Mouse (Mus musculus): ENCODE data around the gene 5031439G07Rik. TPM values are rescaled to one million over a fixed set of nuclear protein-coding genes. Genes with fewer than 3 reads are reported as not detected.

5031439G07Rik gene
- polyA plus RNA-seq, 1 experiment = not detected

GRCm38 (mm10) chr15:84948990-84949389 lies 39.4 kb downstream of the 5031439G07Rik start:
- Histone ChIP-seq H3K4me1 (ENCODE audit: control insufficient read depth, insufficient read depth, low read length) (peaks cover 47% of the 10 kb centered on the region), H3K4me3 (ENCODE audit: insufficient read depth, low read depth, low read length) (no peak overlapping the region), H3K27ac (ENCODE audit: insufficient read depth, low read depth, low read length) (no peak overlapping the region)
- 74% methylated on average over 14 of the region's 14 CpGs for WGBS
- TF ChIP-seq CTCF (IDR thresholded peaks at IDR 0.05; ENCODE audit: insufficient read depth, low read depth, low read length) (no peak), POLR2A (IDR thresholded peaks at IDR 0.05; ENCODE audit: insufficient read depth, low read depth, low read length) (no peak)

- WGBS = 76% methylated on average over 5 of the region's 5 CpGs
These were observed 44.0 kb downstream of the 5031439G07Rik start for GRCm38 (mm10) chr15:84944319-84944718.

GRCm38 (mm10) chr15:84942647-84943285 lies 45.6 kb downstream of the 5031439G07Rik start:
- Histone ChIP-seq H3K4me1 (ENCODE audit: control insufficient read depth, insufficient read depth, low read length) (peaks cover 22% of the 10 kb centered on the region), H3K27ac (ENCODE audit: insufficient read depth, low read depth, low read length) (peak overlapping the region; percentile 40; the same call in 1 of the 2 replicates), H3K4me3 (ENCODE audit: insufficient read depth, low read depth, low read length) (no peak overlapping the region)
- TF ChIP-seq POLR2A (IDR thresholded peaks at IDR 0.05; ENCODE audit: insufficient read depth, low read depth, low read length) = no peak
- no peak for TF ChIP-seq CTCF (IDR thresholded peaks at IDR 0.05; ENCODE audit: insufficient read depth, low read depth, low read length)
- WGBS = 19% methylated on average over 11 of the region's 11 CpGs

More at GRCm38 (mm10) chr15:84944319-84944718, 44.0 kb downstream of the 5031439G07Rik start:
- Histone ChIP-seq H3K4me3 (ENCODE audit: insufficient read depth, low read depth, low read length) (no peak overlapping the region), H3K4me1 (ENCODE audit: control insufficient read depth, insufficient read depth, low read length) (peaks cover 25% of the 10 kb centered on the region), H3K27ac (ENCODE audit: insufficient read depth, low read depth, low read length) (no peak overlapping the region)
- no peak for TF ChIP-seq CTCF (IDR thresholded peaks at IDR 0.05; ENCODE audit: insufficient read depth, low read depth, low read length)
- TF ChIP-seq POLR2A (IDR thresholded peaks at IDR 0.05; ENCODE audit: insufficient read depth, low read depth, low read length) = no peak

GRCm38 (mm10) chr15:84940102-84940501 lies 48.2 kb downstream of the 5031439G07Rik start:
- TF ChIP-seq CTCF (IDR thresholded peaks at IDR 0.05; ENCODE audit: insufficient read depth, low read depth, low read length) (no peak), POLR2A (IDR thresholded peaks at IDR 0.05; ENCODE audit: insufficient read depth, low read depth, low read length) (no peak)
- Histone ChIP-seq H3K4me3 (ENCODE audit: insufficient read depth, low read depth, low read length) (no peak overlapping the region), H3K27ac (ENCODE audit: insufficient read depth, low read depth, low read length) (no peak overlapping the region), H3K4me1 (ENCODE audit: control insufficient read depth, insufficient read depth, low read length) (peaks cover 25% of the 10 kb centered on the region)
- WGBS = 72% methylated on average over 12 of the region's 12 CpGs

GRCm38 (mm10) chr15:84934901-84935300 lies 53.5 kb downstream of the 5031439G07Rik start:
- 53% methylated on average over 16 of the region's 16 CpGs for WGBS
- H3K4me3 ChIP-seq (ENCODE audit: insufficient read depth, low read depth, low read length) = no peak overlapping the region
- 0 out of 2 replicates have a peak, but pooled peaks cover 3% of the 10 kb centered on the region for H3K4me1 ChIP-seq (ENCODE audit: control insufficient read depth, insufficient read depth, low read length)
- no peak overlapping the region for H3K27ac ChIP-seq (ENCODE audit: insufficient read depth, low read depth, low read length)
- TF ChIP-seq CTCF (IDR thresholded peaks at IDR 0.05; ENCODE audit: insufficient read depth, low read depth, low read length) (no peak), POLR2A (IDR thresholded peaks at IDR 0.05; ENCODE audit: insufficient read depth, low read depth, low read length) (no peak)

GRCm38 (mm10) chr15:84932351-84932750 lies 56.0 kb downstream of the 5031439G07Rik start:
- H3K4me3 ChIP-seq (ENCODE audit: insufficient read depth, low read depth, low read length) = no peak overlapping the region
- TF ChIP-seq CTCF (IDR thresholded peaks at IDR 0.05; ENCODE audit: insufficient read depth, low read depth, low read length) (no peak), POLR2A (IDR thresholded peaks at IDR 0.05; ENCODE audit: insufficient read depth, low read depth, low read length) (no peak)
- no peak overlapping the region for H3K27ac ChIP-seq (ENCODE audit: insufficient read depth, low read depth, low read length)
- 0 out of 2 replicates have a peak, but pooled peaks cover 3% of the 10 kb centered on the region for H3K4me1 ChIP-seq (ENCODE audit: control insufficient read depth, insufficient read depth, low read length)
- 84% methylated on average over 5 of the region's 5 CpGs for WGBS

- TF ChIP-seq POLR2A (IDR thresholded peaks at IDR 0.05; ENCODE audit: insufficient read depth, low read depth, low read length) = no peak
- TF ChIP-seq CTCF (IDR thresholded peaks at IDR 0.05; ENCODE audit: insufficient read depth, low read depth, low read length) = no peak
- 53% methylated on average over 1 of the region's 1 CpGs for WGBS
- no peak overlapping the region for H3K4me3 ChIP-seq (ENCODE audit: insufficient read depth, low read depth, low read length)
- H3K4me1 ChIP-seq (ENCODE audit: control insufficient read depth, insufficient read depth, low read length) = no peaks in the 10 kb centered on the region; the same call in 1 of the 2 replicates
- no peak overlapping the region for H3K27ac ChIP-seq (ENCODE audit: insufficient read depth, low read depth, low read length)
These were observed 62.8 kb downstream of the 5031439G07Rik start for GRCm38 (mm10) chr15:84925495-84926018.

GRCm38 (mm10) chr15:84924781-84925315 lies 63.5 kb downstream of the 5031439G07Rik start:
- no peaks in the 10 kb centered on the region; the same call in 1 of the 2 replicates for H3K4me1 ChIP-seq (ENCODE audit: control insufficient read depth, insufficient read depth, low read length)
- 6% methylated on average over 9 of the region's 9 CpGs for WGBS
- TF ChIP-seq CTCF (IDR thresholded peaks at IDR 0.05; ENCODE audit: insufficient read depth, low read depth, low read length) (no peak), POLR2A (IDR thresholded peaks at IDR 0.05; ENCODE audit: insufficient read depth, low read depth, low read length) (no peak)
- H3K27ac ChIP-seq (ENCODE audit: insufficient read depth, low read depth, low read length) = no peak overlapping the region
- no peak overlapping the region for H3K4me3 ChIP-seq (ENCODE audit: insufficient read depth, low read depth, low read length)
